Mouse (Mus musculus) megakaryocyte-erythroid progenitor cell, adult 5-6 weeks (primary cell): ENCODE data around the gene Cntnap2. TPM values are rescaled to one million over a fixed set of nuclear protein-coding genes. Genes with fewer than 3 reads are reported as not detected.

Source experiments
- ATAC-seq: replicated peaks from 2 replicates; pipeline ENCODE4 v1.8.0; 2016; ENCODE audit warnings: mild to moderate bottlenecking, inconsistent platforms; ENCODE audit not compliant: severe bottlenecking, poor library complexity, low FRiP score, low TSS enrichment
- total RNA-seq, 2 experiments: library from RNA; stranded (forward) in 1 of 2; stranded (reverse) in 1 of 2; fragments of 200-1000, 215-1000 nt in 1 of 2; fragments of >200 nt in 1 of 2; fragmentation: Nextera tagmentation in 1 of 2; gene quantifications; 2 replicates each; pipeline ENCODE4 v1.2.3; 2014 to 2017

Cntnap2 gene
- total RNA-seq, 2 experiments from 2014 or later, result not detected

DNA sequence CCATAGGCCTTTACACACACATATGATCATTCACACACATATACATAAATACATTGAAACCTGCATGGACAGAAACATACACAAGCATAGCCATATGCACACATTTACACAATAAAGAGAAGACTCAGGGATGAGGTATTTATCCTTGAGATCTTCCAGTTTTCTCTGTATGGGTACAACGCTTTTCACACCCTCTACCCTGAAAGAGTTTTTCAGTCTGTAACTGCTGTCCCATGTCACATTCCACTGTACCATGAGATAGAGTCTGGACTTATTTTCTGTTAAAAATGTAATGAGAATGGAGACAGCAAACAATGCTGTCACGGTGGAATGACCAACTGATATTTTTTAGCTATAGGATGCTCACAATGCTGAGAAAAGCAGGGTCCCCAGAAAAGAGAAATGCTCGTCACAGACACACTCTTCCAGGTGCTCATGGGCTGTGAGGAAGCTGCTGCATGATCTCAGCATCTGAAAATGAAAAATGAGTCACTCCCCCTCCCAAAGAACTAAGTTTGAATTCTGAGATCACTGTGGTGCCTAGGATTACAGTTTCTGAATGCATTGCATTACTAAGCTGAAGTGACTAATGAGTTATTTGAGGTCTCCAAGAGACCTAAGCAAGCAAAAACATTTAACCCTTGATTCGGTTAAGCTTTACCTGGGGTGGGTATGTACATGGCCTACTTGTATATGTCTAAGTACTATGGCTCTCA lies 782.6 kb downstream of the Cntnap2 start:
- no peak for ATAC-seq

DNA sequence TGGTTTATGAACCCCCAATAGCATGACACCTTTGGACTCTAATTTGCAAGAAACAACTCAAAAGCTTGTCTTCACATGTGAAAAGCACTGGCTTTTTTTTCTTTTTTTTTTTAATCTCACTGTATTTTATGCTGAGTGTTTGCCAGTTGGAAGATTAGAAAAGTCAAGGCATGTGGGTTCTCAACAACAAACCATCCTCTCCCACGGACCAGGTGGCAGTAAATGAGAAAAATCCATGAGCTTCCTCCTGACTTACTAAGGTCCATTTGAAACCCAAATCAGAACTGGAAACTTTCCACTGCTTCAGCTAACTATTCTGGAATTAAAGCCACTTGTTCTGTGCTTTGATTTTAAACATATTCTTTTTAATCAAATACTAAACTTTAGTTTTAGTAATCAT lies 784.6 kb downstream of the Cntnap2 start:
- ATAC-seq, result no peak

DNA sequence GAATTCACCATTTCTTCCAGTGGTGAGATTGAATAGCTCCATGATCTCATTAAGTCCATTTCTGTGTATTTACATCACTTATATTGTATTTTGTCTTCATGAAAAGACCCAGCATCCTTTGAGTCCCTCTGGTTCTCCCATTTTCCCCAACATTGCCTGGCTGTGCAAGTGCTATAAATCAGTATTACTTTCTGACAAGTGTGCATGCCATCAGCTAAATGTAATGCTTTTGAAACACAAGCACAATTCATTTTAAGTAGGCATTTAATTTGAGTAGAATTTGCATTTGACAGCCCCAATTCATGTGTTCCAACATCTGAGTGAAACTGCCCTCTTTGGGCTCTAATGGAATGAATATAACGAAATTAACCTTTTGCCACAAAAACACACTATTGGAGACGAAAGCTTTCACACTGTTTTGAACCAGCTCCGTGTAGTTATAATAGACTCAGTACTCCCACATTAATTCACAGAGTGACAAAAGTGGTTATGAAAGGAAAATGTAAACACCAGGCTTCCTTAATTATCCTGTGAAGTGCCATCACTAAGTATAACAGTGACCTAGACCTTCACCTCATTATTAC lies 812.3 kb downstream of the Cntnap2 start:
- no peak for ATAC-seq

DNA sequence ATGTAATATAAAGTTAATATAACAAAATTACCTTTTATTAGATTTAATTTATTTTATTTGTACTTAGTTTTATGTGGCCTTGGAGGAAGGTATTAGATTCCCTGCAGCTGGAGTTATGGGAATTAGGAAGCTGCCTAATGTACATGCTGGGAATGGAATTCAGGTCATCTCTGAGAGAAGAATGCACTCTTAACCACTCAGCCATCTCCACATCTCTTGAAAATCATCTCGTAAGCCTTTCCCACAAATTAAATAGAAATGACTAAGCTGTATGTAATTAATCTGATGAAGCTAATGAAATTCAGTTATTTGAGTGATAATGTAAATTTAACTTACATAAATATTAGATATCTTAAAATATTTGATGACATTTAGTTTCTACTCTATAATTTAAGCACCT lies 826.3 kb downstream of the Cntnap2 start:
- ATAC-seq, result no peak

DNA sequence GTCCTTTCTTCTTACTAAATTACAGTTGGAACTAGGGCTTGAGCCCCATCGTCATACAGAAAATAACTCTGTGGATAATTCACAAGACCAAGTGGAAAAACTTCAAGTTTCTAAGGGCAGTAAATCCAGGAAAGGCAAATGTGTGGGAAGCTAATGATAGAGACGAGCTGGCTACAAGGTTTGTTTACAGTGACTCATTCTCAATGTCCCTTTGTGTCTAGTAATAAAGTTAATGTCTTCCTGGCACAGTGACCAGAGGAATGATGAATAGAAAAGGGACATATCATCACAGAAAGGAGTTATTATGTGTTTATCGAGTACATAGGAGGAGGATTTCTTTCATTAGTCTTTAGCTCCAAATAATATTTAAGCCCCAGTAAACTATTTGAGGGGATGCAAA lies 828.7 kb downstream of the Cntnap2 start:
- no peak for ATAC-seq

DNA sequence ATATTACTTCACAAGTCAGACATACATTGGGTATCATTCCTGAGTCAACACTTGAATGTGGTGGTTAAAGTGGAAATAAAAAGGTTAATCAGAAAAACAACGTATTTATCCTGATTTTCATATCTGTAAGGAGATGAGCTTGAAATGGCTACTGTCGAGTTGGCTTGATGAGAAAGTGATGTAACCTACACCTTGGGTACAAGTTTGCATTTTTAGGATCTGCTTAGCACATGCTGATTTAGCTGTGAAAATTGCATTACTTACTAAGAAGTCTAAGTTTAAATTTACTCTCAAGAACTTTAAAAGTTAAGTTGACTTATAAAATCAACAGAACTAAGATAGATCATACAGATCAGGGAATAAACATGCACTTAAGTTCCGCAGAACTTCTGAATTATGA lies 879.1 kb downstream of the Cntnap2 start:
- ATAC-seq, result no peak

DNA sequence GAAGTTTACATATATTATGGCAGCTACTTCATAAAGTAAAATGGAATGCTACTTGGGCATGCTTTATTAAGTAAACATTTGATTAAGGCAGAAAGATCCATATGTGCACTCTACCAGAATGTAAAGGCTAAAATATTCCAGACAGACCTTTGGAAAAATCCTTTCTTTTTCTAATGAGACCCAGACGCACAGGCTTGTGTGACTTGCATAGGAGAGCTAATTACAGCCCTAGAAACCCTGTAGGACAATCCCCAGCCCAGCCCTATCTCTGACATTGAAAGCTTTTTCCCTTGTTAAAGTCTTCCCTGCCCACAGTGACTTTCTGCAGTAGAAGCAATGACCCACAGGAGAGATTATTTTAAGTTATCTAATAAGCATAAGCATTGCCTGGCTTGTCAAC lies 879.6 kb downstream of the Cntnap2 start:
- no peak for ATAC-seq

DNA sequence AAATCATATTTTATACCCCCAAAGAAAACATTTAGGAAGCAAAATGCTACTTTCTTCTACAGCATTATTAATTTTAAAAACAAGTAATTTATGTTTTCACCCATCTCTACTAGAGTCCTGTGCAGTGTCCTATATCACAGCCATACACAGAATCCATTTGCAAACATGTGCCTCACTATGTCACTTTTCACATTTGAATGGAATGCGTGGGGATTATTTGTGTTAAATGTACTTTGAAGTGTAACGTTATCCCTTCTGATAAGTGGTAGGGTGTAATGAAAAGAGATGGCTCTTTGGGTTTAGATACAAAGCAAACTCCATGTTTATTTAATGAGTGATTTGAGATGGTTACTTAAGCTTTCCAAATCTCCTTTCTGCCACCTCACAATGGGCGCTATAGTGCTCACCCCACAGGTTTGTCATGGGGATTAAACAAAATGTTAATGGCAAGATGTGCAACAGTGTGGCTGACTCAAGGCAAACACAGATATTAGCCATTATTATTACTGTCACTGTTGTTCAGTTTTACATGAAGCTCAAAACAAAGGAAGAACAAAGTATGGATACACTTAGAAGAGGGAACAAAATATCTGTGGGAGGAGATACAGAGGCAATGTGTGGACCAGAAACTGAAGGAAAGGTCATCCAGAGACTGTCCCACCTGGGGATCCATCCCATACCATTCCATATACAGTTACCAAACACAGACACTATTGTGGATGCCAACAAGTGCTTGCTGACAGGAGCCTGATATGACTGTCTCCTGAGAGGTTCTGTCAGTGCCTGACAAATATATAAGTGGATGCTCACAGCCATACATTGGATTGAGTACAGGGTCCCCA lies 886.2 kb downstream of the Cntnap2 start:
- no peak for ATAC-seq

DNA sequence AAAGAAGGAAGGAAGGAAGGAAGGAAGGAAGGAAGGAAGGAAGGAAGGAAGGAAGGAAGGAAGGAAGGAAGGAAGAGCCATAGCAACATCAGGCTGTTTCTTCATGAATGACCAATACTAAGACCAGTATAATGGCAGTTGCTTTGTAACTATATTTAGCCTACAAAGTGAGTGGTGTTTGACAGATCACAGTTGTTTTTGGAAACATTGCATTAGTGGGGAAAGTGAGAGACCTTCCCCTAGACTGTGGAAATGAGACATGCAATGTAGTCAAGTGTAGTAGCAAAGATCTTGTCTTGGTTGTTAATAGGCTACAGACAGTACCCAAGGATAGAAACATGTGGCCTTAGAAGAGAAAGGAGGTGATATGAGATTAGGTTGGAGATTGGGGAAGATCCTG lies 895.6 kb downstream of the Cntnap2 start:
- ATAC-seq, result no peak

DNA sequence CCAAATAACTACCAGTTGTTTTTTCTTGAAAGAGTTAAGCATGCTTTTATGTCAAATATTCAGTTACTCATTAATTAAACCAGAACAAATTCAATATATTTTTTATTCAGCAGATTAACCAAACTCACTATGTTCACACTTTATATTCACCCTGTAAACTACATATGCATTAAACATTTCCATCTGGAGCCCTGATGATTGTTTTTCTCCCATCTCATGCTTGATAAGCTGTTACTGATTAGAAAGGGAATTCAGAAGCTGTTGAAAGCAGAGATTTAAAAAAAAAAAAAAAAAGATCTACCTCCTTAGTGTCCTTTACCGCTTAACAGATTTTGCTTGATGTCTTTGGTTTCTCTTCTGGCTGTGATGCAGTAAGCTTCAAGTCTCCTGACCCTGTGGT lies 905.3 kb downstream of the Cntnap2 start:
- no peak for ATAC-seq

DNA sequence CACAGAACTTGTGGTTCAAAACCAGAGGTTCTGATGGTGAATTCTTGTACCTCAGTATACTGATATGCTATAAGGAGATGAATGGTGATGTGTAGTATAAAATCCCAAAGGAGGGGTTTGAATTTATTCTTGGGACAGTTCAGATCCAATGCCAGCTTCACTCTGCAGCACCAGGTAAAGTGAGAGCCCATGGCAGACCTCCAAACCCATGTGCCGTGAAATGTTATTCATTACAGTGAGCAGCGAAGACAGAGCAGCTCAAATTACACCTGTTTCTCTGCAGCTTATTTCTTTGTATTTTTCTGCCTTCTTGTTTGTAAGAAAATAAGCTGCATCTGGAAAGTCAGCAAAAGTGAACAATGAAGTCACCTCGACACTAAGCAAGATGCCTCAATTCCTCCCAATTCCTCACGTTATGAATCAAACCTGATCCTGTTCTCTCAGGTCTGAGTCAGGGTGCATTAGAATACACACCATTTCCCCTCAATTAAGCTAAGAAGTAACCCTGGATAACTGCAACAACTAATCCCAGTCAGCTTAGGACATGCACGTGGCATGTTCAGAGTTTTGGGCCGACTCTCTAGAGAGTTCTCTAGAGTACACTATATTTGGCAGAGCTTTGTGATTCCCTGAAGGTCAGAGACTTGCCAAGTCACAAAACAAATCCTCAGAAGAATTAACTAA lies 915.5 kb downstream of the Cntnap2 start:
- no peak for ATAC-seq

DNA sequence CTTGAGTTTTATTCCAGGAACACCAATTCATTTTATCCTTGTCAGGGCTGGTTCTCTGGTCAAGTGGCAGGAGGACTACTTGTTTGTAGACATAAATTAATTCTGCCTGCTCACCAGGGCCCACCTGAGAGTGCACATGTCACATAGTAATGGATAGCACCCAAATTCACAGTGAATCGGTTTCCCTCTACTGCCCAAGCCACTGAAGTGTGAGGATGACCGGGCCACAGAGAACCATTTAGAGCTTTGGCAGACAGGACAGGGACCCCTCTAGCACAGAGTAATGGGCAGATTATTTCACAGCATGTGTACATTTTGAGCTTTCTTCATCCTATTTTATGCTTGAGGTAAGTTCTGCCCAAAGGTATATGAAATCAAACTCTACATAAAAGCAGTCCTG lies 920.0 kb downstream of the Cntnap2 start:
- ATAC-seq, result no peak

DNA sequence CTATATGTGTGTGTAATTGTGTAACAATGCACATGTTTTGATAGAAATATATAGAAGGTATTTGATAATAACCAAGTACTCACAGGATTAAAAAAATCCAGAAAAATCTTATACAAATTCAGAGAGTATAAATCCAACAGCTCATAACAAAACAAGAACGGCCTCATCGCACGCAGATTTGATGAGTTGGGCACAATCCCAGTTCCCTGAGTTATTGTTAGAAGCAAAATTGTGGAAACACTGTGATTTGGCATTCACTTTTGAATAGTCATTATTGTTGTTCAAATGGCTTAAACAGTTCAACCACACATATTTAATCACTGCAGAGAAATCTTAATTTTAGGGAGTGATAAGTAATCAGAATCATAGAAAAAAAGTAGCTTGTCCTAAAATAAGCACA lies 928.9 kb downstream of the Cntnap2 start:
- ATAC-seq, result no peak

DNA sequence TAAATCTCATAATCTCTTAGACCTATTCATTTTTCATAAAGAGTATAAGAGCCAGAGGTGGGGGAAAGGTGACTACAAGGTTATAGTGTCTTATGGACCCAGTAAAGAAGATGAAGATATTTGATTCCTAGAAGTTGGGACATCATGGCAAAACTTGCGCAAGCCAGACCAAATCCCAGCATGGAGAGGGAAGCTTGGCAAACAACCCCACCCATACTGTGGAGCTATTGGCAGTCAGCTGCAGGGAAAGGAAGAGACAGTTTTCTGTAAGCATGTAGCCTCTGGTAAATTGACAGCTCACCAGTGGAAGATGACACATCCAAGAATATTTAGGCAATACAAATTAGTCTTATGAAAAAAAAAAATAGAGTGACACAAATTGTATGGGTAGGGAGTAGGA lies 931.9 kb downstream of the Cntnap2 start:
- ATAC-seq, result no peak

DNA sequence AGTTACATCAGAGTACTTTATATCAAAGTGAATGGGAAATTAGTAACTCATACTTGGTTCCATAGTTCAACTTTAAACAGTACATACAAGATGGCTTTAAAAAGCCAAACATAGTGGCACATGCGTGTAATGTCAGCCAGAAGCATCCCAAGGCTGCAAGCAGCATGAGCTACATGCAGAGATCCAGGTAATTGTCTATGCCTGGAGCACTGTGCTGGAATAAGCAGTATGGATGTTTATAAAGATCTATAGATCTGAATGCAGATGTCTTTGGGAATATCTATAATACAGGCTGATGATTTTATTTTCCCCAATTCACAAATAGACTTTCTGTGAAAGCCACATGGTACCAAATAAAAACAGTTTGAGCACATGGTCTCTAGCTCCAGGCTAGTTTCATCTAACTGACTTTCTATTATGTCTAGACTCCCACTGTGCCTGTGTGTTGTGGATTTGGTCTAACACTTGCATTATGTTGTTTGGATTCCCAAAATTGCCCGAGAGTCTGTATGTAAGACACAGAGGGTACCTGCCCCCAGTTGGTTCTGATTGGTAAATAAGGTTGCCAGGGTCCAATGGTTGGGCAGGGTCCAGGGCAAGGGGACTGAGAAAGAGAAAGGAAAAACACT lies 963.5 kb downstream of the Cntnap2 start:
- ATAC-seq, result no peak

DNA sequence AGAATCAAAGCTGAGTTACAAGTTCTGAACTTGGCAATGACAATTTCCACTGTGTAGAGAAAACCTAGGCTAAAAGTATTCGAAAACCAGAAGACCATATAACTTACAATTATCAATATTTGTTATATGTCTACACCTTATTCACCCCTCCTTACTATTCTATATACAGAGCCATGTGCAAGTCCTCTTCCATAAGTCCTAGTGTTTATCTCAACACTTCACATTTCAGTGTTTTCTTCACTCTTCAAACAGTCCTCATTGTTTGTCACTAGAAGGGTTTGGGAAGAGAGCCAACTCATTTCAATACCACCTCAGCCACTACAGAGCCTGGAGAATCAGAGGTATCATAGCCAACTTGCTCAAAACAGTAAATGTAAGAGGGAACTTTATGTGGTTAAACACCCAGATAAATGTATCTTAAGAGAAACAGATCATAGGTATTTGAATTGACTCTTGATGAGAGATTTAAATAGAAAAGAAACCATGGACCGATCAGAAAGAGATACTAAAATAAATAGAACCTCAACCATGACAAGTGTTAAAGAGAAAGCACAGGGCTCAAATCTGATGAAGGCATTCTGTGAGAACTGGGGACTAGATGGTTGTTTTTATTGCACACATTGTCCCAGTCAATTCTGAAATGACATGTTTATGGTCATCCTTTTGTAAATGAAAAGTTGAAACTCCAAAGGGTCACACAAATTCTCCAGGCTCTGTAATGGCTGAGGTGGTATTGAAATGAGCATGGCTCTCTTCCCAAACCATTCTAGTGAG lies 972.9 kb downstream of the Cntnap2 start:
- ATAC-seq, result no peak

DNA sequence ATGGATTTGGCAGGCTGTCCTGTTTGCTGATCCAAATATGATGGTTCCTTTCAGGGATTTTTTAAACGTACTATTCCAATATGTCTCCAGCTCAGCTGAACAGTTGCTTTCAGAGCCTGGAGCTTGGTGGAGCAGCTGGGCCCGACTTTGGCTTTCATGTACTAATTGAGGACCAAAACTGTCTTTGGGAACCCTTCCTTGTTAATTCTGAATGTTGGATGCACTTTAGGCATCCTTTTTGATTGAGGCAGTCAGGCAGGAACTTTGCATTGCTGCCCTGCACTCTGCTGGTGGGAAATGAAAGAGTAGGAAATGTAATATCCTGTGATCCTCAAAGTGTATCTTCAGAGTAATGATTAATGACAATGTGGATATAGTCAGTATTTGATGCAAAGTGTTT lies 974.0 kb downstream of the Cntnap2 start:
- ATAC-seq, result no peak

DNA sequence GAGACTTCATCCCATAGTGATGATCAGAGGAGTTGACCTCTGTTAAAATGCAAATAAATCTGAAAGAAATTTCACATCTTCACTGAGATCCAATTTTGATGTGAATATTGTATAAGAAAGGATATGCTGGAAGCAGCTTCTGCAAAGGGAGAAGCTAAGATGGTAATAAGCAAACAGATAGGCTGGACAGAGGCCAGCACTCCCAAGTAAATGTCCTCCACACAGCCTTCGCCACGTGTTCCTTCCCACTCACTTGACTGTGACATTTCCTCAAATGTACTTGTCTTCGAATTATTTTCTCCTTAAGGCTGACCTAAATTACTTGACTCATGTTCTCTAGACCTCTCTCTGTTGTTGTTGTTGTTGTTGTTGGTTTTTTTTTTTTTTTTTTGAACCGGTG lies 981.5 kb downstream of the Cntnap2 start:
- no peak for ATAC-seq

DNA sequence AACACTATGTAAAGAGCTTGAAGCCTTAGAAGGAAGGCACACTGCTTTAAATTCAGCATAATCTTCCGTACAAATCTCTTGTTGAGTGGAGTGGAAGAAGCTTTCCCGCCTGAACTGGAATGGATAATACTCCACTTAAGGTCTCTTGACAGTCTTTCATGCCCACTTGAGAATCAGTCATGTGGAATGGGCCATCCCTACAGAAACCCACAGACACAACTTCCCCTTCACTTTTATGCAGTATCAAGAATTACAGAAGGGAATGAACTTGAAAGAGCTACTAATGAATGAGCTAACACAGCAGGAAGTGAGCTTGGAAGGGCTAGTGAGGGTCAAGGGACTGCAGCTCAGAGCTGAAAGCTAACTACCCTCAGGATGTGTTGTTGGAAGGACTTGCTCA lies 1021.1 kb downstream of the Cntnap2 start:
- ATAC-seq, result no peak
